Mouse (Mus musculus): ENCODE data around the gene Grm7.
A peak's percentile ranks its signal among the peaks of the same experiment; 100 is the strongest.

The Grm7 gene

DNA sequence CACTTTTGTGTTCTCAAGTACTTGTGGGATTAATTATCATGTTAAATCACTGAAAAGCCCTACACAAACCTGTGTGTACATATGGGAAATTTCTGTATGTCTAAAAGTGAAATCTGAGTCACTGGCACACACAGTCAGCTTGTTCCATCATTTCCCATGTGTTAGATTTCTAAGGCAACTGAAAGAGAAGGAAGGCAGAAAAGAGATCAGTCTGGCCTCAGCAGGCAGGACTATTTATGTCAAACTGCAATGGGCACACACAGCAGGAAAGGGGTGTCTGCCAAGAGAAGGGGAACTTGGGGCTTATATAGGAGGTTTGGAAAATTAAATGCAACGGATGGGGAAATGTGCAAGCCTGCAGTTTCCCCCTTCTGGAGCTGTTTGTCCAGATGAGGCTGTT lies 913.2 kb downstream of the Grm7 start:
- DNase-seq (ENCODE audit: low read depth, low spot score): no peak

GRCm38 (mm10) chr6:111559459-111559858 lies 914.1 kb downstream of the Grm7 start:
- no peak for DNase-seq (ENCODE audit: low read depth, low spot score)

GRCm38 (mm10) chr6:111561347-111561746 lies 916.0 kb downstream of the Grm7 start:
- no peak for DNase-seq (ENCODE audit: low read depth, low spot score)

- DNase-seq (ENCODE audit: low read depth, low spot score): no peak
Observed at GRCm38 (mm10) chr6:111571471-111572088, 926.2 kb downstream of the Grm7 start.

GRCm38 (mm10) chr6:111584851-111585250 lies 939.5 kb downstream of the Grm7 start:
- no peak for DNase-seq (ENCODE audit: low read depth, low spot score)

GRCm38 (mm10) chr6:111587572-111587971 lies 942.2 kb downstream of the Grm7 start:
- no peak for DNase-seq (ENCODE audit: low read depth, low spot score)

DNA sequence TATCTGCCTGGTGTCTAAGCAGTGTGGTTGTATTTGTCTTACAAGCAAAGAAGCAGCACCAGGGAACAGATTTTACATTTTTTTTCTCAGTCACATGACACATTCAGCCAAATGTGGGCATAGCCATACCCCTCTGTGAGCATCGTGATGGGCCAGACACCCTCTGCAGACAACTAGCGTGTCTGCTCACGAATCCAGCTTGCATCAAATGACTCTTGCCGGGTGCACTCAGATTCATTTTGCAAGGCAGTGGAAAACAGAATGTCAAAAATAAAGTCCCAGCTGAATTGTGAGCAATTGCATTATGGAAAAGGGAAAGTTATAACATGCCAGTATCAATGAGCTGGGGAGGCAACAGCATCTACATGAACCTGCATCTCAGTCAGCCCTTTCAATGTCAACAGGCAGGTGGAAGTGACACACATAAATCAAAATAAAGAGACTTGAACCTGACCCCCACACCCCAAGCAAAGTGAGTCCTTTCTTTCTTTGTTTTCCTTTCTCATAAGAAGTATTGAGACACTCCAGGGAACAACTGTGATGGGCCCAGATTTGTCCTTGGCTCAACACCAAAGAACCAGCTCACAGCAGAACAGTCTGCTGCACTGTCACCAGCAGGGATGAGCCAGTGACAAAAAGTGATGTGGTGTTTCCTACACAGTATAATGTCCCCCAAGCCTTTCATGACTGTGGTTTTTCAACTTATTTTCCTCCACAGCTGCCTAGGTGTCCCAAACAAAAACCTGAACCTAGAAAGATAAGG lies 956.7 kb downstream of the Grm7 start:
- DNase-seq (ENCODE audit: low read depth, low spot score): peak; percentile 45

DNA sequence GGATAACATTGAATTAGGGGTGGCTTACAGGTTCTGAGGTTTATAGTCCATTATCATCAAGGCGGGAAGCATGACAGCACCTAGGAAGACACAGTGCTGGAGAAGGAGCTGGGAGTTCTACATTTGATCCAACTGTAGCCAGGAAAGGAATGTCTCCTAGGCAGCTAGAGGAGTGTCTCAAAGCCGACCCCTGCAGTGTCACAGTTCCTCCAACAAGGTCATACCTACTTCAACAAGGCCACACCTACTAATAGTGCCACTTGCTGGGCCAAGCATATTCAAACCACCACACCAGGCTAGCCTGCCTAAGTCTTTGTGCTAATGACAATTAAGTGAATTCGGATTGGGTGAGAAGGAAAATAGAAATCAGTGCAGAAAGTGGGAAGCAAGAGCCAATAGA lies 965.0 kb downstream of the Grm7 start:
- DNase-seq (ENCODE audit: low read depth, low spot score): no peak

- DNase-seq (ENCODE audit: low read depth, low spot score): no peak
Observed at GRCm38 (mm10) chr6:111613834-111614233, 968.5 kb downstream of the Grm7 start.
